Mouse (Mus musculus): ENCODE data around the gene Gm7168.

GRCm38 (mm10) chr17:13940487-13940886, 7.7 kb upstream of the Gm7168 start:
- no peak for TF ChIP-seq IRF4 (IDR thresholded peaks at IDR 0.05; ENCODE audit: low read depth, low read length)
- TF ChIP-seq EP300 (IDR thresholded peaks at IDR 0.05; ENCODE audit: low read length), result no peak
- no peak for TF ChIP-seq ZNF384 (IDR thresholded peaks at IDR 0.05; ENCODE audit: low read depth, low read length)
- TF ChIP-seq CTCF (conservative IDR thresholded peaks at IDR 0.05 in 1 of 2, IDR thresholded peaks at IDR 0.05 in 1 of 2; ENCODE audit: low read depth in 2 of 2, low read length in 2 of 2), result peak in 1 of 2 experiments; percentile 26; a peak in 2 of 4 replicates
- no peak for TF ChIP-seq RCOR1 (conservative IDR thresholded peaks at IDR 0.05; ENCODE audit: low read depth, low read length)
- TF ChIP-seq CHD2 (IDR thresholded peaks at IDR 0.05; ENCODE audit: low read length), result no peak
- no peak for TF ChIP-seq KAT2A (IDR thresholded peaks at IDR 0.05; ENCODE audit: insufficient replicate concordance, low read length)
- TF ChIP-seq POLR2A (IDR thresholded peaks at IDR 0.05; ENCODE audit: low read depth, low read length), result no peak
- no peak for TF ChIP-seq SIN3A (IDR thresholded peaks at IDR 0.05; ENCODE audit: low read length)
- TF ChIP-seq RAD21 (IDR thresholded peaks at IDR 0.05; ENCODE audit: low read depth, low read length), result peak; percentile 28
- no peak for TF ChIP-seq USF1 (IDR thresholded peaks at IDR 0.05; ENCODE audit: low read depth, low read length)
- no peak for TF ChIP-seq ZMIZ1 (IDR thresholded peaks at IDR 0.05; ENCODE audit: low read depth, low read length)
- TF ChIP-seq BHLHE40 (IDR thresholded peaks at IDR 0.05; ENCODE audit: low read depth, low read length), result no peak

All from CH12.LX (cell line).